Mouse (Mus musculus): ENCODE results near the gene Tat. TPM values are rescaled to one million over a fixed set of nuclear protein-coding genes. Genes with fewer than 3 reads are reported as not detected.

The Tat gene
- total RNA-seq, 2 experiments from 2014 or later: not detected

GRCm38 (mm10) chr8:109972901-109973300 lies 17.3 kb upstream of the Tat start:
- intact Hi-C loops (cut with DNase I): no loop called here
- DNase-seq (ENCODE audit: low spot score in 2 of 2): no peak

- intact Hi-C loops (cut with DNase I): no loop called here
These were observed 10.9 kb upstream of the Tat start for GRCm38 (mm10) chr8:109979339-109979738.

DNA sequence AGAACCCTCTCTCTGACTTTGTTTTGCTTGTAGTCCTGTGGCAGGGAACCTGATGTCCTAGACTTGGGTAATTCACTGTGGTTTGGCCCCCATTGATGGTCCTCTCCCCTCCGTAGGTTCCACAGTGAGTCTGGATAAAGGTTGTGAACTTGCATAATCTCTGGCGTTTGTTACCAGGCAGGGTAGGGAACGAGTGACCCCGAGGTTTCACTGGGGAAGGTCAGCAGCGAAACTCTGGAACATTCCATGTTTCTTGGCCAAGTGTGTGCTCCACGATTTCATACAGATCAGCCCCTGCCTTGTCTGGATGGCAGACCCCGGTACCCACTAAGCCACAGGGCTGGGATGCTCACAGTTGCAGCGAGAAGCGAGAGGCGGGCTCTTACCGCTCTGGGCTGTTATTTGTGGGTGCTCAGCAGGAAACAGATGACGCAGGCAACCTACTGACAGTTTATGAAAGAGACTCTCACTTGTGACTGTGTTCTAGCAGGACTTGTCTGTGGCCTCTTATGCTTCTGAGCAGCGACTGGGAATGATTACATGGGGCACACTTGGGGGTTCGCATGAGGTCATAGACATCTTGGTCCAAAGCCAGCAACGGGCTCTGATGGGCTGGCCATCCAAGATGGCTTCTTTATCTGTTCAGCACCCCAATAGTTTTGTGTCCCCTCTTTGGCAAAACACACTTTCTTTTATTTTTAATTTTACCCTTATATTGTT lies 7.7 kb upstream of the Tat start:
- peak in 1 of 2 experiments; percentile 11 for DNase-seq (ENCODE audit: low spot score in 2 of 2)
- intact Hi-C loops (cut with DNase I): no loop called here

More at GRCm38 (mm10) chr8:109979339-109979738, 10.9 kb upstream of the Tat start:
- DNase-seq (ENCODE audit: low spot score in 2 of 2): no peak

- DNase-seq (ENCODE audit: low spot score in 2 of 2): peak; percentile 17 to 34
- intact Hi-C loops (cut with DNase I): no loop called here
These were observed 6.3 kb upstream of the Tat start for GRCm38 (mm10) chr8:109983944-109984343.

DNA sequence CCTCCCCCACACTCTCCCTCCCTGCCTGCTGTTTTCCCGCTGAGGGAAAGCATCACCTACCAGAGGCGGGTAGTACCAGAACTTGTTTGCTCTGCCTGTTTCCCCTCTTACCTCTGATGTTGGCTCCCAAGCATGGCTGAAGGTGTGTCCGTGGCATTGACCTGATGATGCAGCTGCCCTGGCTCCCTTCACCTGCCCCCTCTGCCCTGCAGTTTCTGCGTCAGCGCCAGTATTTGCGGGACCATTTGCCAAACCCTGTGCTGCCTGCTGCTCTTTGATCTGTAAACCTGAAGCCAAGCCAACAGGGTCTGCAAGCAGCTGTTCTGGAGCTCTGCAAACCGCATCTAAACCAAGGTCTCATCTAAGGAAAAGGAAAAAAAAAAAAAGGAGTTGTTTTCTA lies 3.9 kb upstream of the Tat start:
- intact Hi-C loops (cut with DNase I): no loop called here

GRCm38 (mm10) chr8:109987776-109988175 lies 2.5 kb upstream of the Tat start:
- DNase-seq (ENCODE audit: low spot score in 2 of 2): no peak
- intact Hi-C loops (cut with DNase I): no loop called here

More for the DNA sequence above, 3.9 kb upstream of the Tat start:
- DNase-seq (ENCODE audit: low spot score in 2 of 2): no peak

DNA sequence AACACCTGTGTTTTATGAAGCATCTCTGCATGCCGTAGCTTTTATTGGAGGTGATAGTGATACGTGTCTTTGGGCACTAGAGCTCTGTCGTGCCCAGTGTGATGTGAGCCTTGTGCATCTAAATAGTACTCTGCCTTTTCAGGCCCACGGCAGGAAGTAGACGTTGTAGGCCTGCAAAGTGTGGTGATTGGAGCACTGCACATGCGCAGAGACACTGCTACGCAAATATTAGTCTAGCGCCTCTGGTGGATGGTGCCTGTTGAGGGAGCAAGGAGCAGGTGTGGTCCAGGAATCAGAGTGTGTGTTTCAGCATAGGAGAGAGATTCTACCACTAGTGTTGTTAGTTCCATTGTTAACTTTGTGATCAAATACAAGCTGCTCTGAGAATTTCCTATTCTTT lies 1.1 kb upstream of the Tat start:
- no peak for DNase-seq (ENCODE audit: low spot score in 2 of 2)
- intact Hi-C loops (cut with DNase I): no loop called here

GRCm38 (mm10) chr8:109992166-109992565 lies 1.9 kb downstream of the Tat start:
- intact Hi-C loops (cut with DNase I): no loop called here
- no peak for DNase-seq (ENCODE audit: low spot score in 2 of 2)

DNA sequence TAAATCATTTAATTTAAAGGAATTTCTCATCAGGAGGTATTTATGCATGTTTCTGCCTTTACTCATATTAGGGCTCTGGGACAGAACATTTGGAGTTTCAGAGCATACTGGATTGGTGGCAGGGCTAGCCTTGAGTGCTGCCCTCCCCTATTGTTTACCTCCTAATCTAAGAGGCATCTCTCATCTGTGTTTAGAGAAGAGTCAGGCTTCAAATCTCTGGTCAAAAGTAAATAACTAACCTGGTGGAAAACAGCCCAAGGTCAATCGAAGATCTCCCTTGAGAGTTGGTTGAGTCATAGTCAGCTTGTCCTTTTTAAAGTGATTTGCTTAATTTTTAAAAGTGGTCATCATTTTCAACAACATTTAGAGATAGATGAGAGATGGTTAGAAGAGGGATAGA lies 2.7 kb downstream of the Tat start:
- intact Hi-C loops (cut with DNase I): no loop called here
- no peak for DNase-seq (ENCODE audit: low spot score in 2 of 2)

GRCm38 (mm10) chr8:109997381-109997780 lies 7.1 kb downstream of the Tat start:
- intact Hi-C loops (cut with DNase I): no loop called here
- DNase-seq (ENCODE audit: low spot score in 2 of 2): no peak

- intact Hi-C loops (cut with DNase I): no loop called here
- no peak for DNase-seq (ENCODE audit: low spot score in 2 of 2)
These were observed 7.8 kb downstream of the Tat start for GRCm38 (mm10) chr8:109998066-109998465.

DNA sequence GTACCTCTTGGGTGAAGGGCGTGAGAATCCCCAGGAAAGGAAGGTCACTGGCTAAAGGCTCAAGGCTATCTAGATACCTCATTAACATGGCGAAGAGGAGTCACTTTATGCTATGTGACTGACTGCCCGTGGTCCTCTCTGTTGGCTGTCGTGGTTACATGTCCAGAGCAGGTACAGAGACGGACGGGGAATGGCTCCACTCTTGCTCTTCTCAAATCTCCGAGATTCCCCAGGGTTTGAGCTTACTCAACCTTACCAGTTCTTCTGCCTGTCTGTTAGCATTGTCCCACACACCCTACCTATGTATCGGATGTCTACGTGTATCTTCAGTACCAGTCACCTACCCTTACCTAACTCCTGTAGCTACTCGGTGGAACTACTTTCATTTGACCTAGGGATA lies 9.7 kb downstream of the Tat start:
- DNase-seq (ENCODE audit: low spot score in 2 of 2): no peak
- intact Hi-C loops (cut with DNase I): no loop called here

DNA sequence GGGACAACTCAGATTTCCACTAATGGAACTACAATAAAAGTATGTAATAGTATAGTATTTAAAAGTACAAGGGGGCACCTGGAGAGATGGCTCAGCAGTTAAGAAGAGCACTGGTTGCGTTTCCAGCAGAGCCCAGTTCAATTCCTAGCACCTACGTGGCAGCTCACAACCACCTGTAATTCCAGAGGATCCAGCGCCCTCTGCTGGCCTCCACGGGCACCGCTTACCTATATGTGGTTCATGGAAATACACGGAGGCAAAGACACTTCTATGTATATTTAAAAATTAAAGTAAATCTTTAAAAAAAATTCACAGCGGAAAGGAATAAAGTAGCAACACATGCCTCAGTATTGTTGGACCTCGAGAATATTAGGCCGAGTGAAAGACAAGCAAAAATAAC lies 12.7 kb downstream of the Tat start:
- intact Hi-C loops (cut with DNase I): no loop called here
- no peak for DNase-seq (ENCODE audit: low spot score in 2 of 2)

GRCm38 (mm10) chr8:110004300-110004699 lies 14.1 kb downstream of the Tat start:
- intact Hi-C loops (cut with DNase I): no loop called here
- no peak for DNase-seq (ENCODE audit: low spot score in 2 of 2)

GRCm38 (mm10) chr8:110006312-110007023 lies 16.2 kb downstream of the Tat start:
- intact Hi-C loops (cut with DNase I): no loop called here
- peak; percentile 35 to 39 for DNase-seq (ENCODE audit: low spot score in 2 of 2)

- DNase-seq (ENCODE audit: low spot score in 2 of 2): no peak
- intact Hi-C loops (cut with DNase I): no loop called here
These were observed 18.2 kb downstream of the Tat start for GRCm38 (mm10) chr8:110008228-110008994.

- intact Hi-C loops (cut with DNase I): no loop called here
- no peak for DNase-seq (ENCODE audit: low spot score in 2 of 2)
These were observed 18.8 kb downstream of the Tat start for GRCm38 (mm10) chr8:110008995-110009446.

- peak in 1 of 2 experiments; percentile 14 for DNase-seq (ENCODE audit: low spot score in 2 of 2)
These were observed 20.6 kb downstream of the Tat start for GRCm38 (mm10) chr8:110010868-110011267.

GRCm38 (mm10) chr8:110022081-110022480 lies 31.8 kb downstream of the Tat start:
- intact Hi-C loops (cut with DNase I): no loop called here
- DNase-seq (ENCODE audit: low spot score in 2 of 2): no peak

More at GRCm38 (mm10) chr8:110010868-110011267, 20.6 kb downstream of the Tat start:
- intact Hi-C loops (cut with DNase I): no loop called here

DNA sequence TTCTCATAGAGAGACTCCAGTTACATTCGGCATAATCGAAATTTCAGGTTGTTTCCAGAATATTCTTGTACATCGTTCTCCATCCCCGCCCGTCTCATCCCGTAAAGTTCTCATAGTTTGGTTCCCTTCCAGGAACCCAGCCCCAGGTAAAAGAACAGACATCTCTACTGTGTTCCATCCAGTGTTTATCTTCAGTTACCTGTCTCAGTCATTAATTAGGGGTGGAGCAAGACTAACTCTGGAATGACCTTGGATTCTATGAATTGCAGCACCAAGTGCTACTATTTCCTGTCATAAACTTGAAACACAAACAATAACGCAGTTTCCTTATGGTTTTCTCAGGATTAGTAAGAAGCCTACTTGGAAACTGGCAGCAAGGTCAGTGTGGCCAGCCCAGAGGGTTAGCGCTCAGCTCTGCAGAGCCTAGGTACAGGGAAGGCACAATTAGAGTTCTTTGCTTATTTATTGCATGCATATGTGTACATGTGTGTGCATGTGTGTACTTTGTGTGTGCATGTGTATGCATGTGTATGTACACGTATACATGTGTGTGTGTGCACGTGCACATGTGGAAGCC lies 32.6 kb downstream of the Tat start:
- DNase-seq (ENCODE audit: low spot score in 2 of 2): no peak
- intact Hi-C loops (cut with DNase I): no loop called here
